Mouse (Mus musculus): ENCODE measurements at regions not wholly inside any gene's neighbourhood (a gene's known extent, or its start where the extent isn't known, plus 50 kb on each side); places are given as distances from the start of the nearest gene placed in this dataset.

- no peak overlapping the region for H3K4me3 ChIP-seq (replicated peaks in 1 of 3; ENCODE audit: low read depth in 2 of 3, low read length in 2 of 3, poor library complexity in 1 of 3)
- no peak for DNase-seq (ENCODE audit: extremely low read depth)
- no peak overlapping the region for H3K27ac ChIP-seq (ENCODE audit: insufficient read depth, low read depth)
- H3K9me3 ChIP-seq (replicated peaks; ENCODE audit: low read length): no peaks in the 10 kb centered on the region
- H3K4me1 ChIP-seq (ENCODE audit: control insufficient read depth in 1 of 2, insufficient read depth in 2 of 2): no peaks in the 10 kb centered on the region
- H3K4me2 ChIP-seq (ENCODE audit: insufficient read depth, low read depth, poor library complexity, severe bottlenecking): no peak overlapping the region
- H3K79me2 ChIP-seq (replicated peaks; ENCODE audit: control insufficient read depth, extremely low read depth, insufficient read depth, poor library complexity, severe bottlenecking): no peaks in the 10 kb centered on the region
- in situ Hi-C loops (cut with MboI; ENCODE audit: low pct_ligation_motif_present, low pct_unique_long_range_greater_than_20kb, low sequenced_read_pairs): no loop called here
- H3K36me3 ChIP-seq (replicated peaks in 1 of 2; ENCODE audit: control insufficient read depth in 1 of 2, insufficient read depth in 1 of 2, low read length in 1 of 2): no peaks in the 10 kb centered on the region
- no peak overlapping the region for H3K9ac ChIP-seq (ENCODE audit: insufficient read depth, low read depth)
- TF ChIP-seq MAX (IDR thresholded peaks at IDR 0.05; ENCODE audit: low read length): no peak
- TF ChIP-seq JUND (conservative IDR thresholded peaks at IDR 0.05; ENCODE audit: low read depth, low read length): no peak
- no peak for TF ChIP-seq JUN (IDR thresholded peaks at IDR 0.05; ENCODE audit: insufficient read depth, low read depth, low read length)
- no peak for TF ChIP-seq ZNF384 (IDR thresholded peaks at IDR 0.05; ENCODE audit: low read depth, low read length)
- no peak for TF ChIP-seq SIN3A (IDR thresholded peaks at IDR 0.05; ENCODE audit: low read length)
- no peak for TF ChIP-seq BHLHE40 (IDR thresholded peaks at IDR 0.05; ENCODE audit: low read depth, low read length)
- no peak for TF ChIP-seq PAX5 (IDR thresholded peaks at IDR 0.05; ENCODE audit: low read length)
- no peak for TF ChIP-seq HCFC1 (IDR thresholded peaks at IDR 0.05; ENCODE audit: low read depth, low read length)
- no peak for TF ChIP-seq NELFE (IDR thresholded peaks at IDR 0.05; ENCODE audit: low read depth, low read length)
- TF ChIP-seq TCF12 (IDR thresholded peaks at IDR 0.05; ENCODE audit: low read depth, low read length): no peak
- TF ChIP-seq POLR2A (IDR thresholded peaks at IDR 0.05; ENCODE audit: low read depth, low read length): no peak
- no peak for TF ChIP-seq ZMIZ1 (IDR thresholded peaks at IDR 0.05; ENCODE audit: low read depth, low read length)
- TF ChIP-seq USF2 (conservative IDR thresholded peaks at IDR 0.05; ENCODE audit: low read depth, low read length): no peak
- TF ChIP-seq CTCF (conservative IDR thresholded peaks at IDR 0.05 in 1 of 2, IDR thresholded peaks at IDR 0.05 in 1 of 2; ENCODE audit: low read depth in 2 of 2, low read length in 2 of 2): no peak
- TF ChIP-seq E2F4 (IDR thresholded peaks at IDR 0.05; ENCODE audit: insufficient replicate concordance, low read depth, low read length): no peak
- TF ChIP-seq USF1 (IDR thresholded peaks at IDR 0.05; ENCODE audit: low read depth, low read length): no peak
- dilution Hi-C loops (cut with MboI; ENCODE audit: extremely low pct_ligation_motif_present, extremely low pct_unique_long_range_greater_than_20kb, low sequenced_read_pairs): no loop called here
- no peaks in the 10 kb centered on the region for H3K27me3 ChIP-seq (replicated peaks)
These were observed 817.9 kb upstream of the Chrm3 start for GRCm38 (mm10) chr13:11178586-11178985.

- Histone ChIP-seq H3K4me2 (ENCODE audit: insufficient read depth, low read depth, poor library complexity, severe bottlenecking) (no peak overlapping the region), H3K4me3 (replicated peaks in 1 of 3; ENCODE audit: low read depth in 2 of 3, low read length in 2 of 3, poor library complexity in 1 of 3) (no peak overlapping the region)
- in situ Hi-C loops (cut with MboI; ENCODE audit: low pct_ligation_motif_present, low pct_unique_long_range_greater_than_20kb, low sequenced_read_pairs): no loop called here
These were observed 817.2 kb upstream of the Chrm3 start for GRCm38 (mm10) chr13:11177642-11178420.

More at GRCm38 (mm10) chr13:11177642-11178420, 817.2 kb upstream of the Chrm3 start:
- H3K27me3 ChIP-seq (replicated peaks): no peaks in the 10 kb centered on the region
- no peaks in the 10 kb centered on the region for H3K79me2 ChIP-seq (replicated peaks; ENCODE audit: control insufficient read depth, extremely low read depth, insufficient read depth, poor library complexity, severe bottlenecking)
- no peaks in the 10 kb centered on the region for H3K9me3 ChIP-seq (replicated peaks; ENCODE audit: low read length)
- H3K27ac ChIP-seq (ENCODE audit: insufficient read depth, low read depth): no peak overlapping the region
- H3K4me1 ChIP-seq (ENCODE audit: control insufficient read depth in 1 of 2, insufficient read depth in 2 of 2): no peaks in the 10 kb centered on the region
- TF ChIP-seq GABPA (IDR thresholded peaks at IDR 0.05; ENCODE audit: insufficient replicate concordance, low read depth, low read length) (no peak), ZKSCAN1 (IDR thresholded peaks at IDR 0.05; ENCODE audit: borderline replicate concordance, low read depth, low read length) (no peak), MAZ (IDR thresholded peaks at IDR 0.05; ENCODE audit: low read depth, low read length) (no peak), RAD21 (IDR thresholded peaks at IDR 0.05; ENCODE audit: low read depth, low read length) (no peak), TBP (conservative IDR thresholded peaks at IDR 0.05; ENCODE audit: low read depth, low read length) (no peak), UBTF (IDR thresholded peaks at IDR 0.05; ENCODE audit: low read depth, low read length) (no peak), JUND (conservative IDR thresholded peaks at IDR 0.05; ENCODE audit: low read depth, low read length) (no peak), MEF2A (IDR thresholded peaks at IDR 0.05; ENCODE audit: borderline replicate concordance, low read depth, low read length) (no peak), RCOR1 (conservative IDR thresholded peaks at IDR 0.05; ENCODE audit: low read depth, low read length) (no peak), EP300 (IDR thresholded peaks at IDR 0.05; ENCODE audit: low read length) (no peak), E2F4 (IDR thresholded peaks at IDR 0.05; ENCODE audit: insufficient replicate concordance, low read depth, low read length) (no peak), ZNF384 (IDR thresholded peaks at IDR 0.05; ENCODE audit: low read depth, low read length) (no peak), MAX (IDR thresholded peaks at IDR 0.05; ENCODE audit: low read length) (no peak), JUN (IDR thresholded peaks at IDR 0.05; ENCODE audit: insufficient read depth, low read depth, low read length) (no peak), SMC3 (IDR thresholded peaks at IDR 0.05; ENCODE audit: low read depth, low read length) (no peak)
- no peaks in the 10 kb centered on the region for H3K36me3 ChIP-seq (replicated peaks in 1 of 2; ENCODE audit: control insufficient read depth in 1 of 2, insufficient read depth in 1 of 2, low read length in 1 of 2)
- dilution Hi-C loops (cut with MboI; ENCODE audit: extremely low pct_ligation_motif_present, extremely low pct_unique_long_range_greater_than_20kb, low sequenced_read_pairs): no loop called here
- DNase-seq (ENCODE audit: extremely low read depth): no peak
- no peak overlapping the region for H3K9ac ChIP-seq (ENCODE audit: insufficient read depth, low read depth)
